Mouse (Mus musculus): Measurements from ENCODE around the gene Smg7. TPM values are rescaled to one million over a fixed set of nuclear protein-coding genes. Genes with fewer than 3 reads are reported as not detected.
"Not testable (repeated sequence)": the region's sequence is repeated elsewhere in the genome, so short reads cannot be mapped to it uniquely, and the experiment has no call there.

Gene Smg7
- polyA plus RNA-seq, 1 experiment from 2014 or later: 34.0 TPM

GRCm38 (mm10) chr1:152902665-152903516 lies 445 bp upstream of the Smg7 start:
- Histone ChIP-seq H3K36me3 (peaks cover 22% of the 10 kb centered on the region), H3K4me3 (peak overlapping the region; percentile 95), H3K27me3 (ENCODE audit: insufficient read depth, poor library complexity, severe bottlenecking) (no peaks in the 10 kb centered on the region), H3K27ac (peak overlapping the region; percentile 99), H3K4me1 (replicated peaks) (peaks cover 34% of the 10 kb centered on the region), H3K9me3 (no peaks in the 10 kb centered on the region)
- peak; percentile 99 for DNase-seq (ENCODE audit: low spot score)
- WGBS: 1% methylated on average over 42 of the region's 69 CpGs

- H3K27me3 ChIP-seq (ENCODE audit: insufficient read depth, poor library complexity, severe bottlenecking): no peaks in the 10 kb centered on the region
- peaks cover 29% of the 10 kb centered on the region for H3K36me3 ChIP-seq
- H3K4me3 ChIP-seq: peak overlapping the region; percentile 95
- 8% methylated on average over 6 of the region's 6 CpGs for WGBS
- H3K9me3 ChIP-seq: no peaks in the 10 kb centered on the region
- peaks cover 34% of the 10 kb centered on the region for H3K4me1 ChIP-seq (replicated peaks)
- peak overlapping the region; percentile 99 for H3K27ac ChIP-seq
- peak; percentile 17 for DNase-seq (ENCODE audit: low spot score)
These were observed 1.1 kb downstream of the Smg7 start for GRCm38 (mm10) chr1:152901419-152901764.

- H3K4me3 ChIP-seq: not testable (repeated sequence)
These were observed 14.4 kb downstream of the Smg7 start for GRCm38 (mm10) chr1:152888086-152888485.

DNA sequence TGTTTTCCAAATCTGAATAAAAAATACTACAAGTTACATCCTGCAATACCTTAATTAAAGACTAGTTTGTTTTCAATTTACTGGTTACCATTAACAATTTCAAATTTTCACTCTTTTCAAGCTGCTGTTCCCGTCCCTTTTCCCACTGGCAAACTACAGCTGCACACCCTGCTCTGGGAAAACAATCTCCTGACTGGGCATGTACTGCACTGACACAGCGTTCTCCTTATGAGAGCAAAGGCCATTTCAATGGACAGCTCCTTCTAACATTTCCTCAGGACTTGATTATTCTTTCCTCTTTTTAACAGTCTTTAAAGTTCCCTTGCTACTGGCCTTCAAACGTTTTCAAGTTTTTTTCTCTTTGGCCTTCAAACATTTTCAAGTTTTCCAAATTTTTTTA lies 31.4 kb downstream of the Smg7 start:
- Histone ChIP-seq H3K4me1 (replicated peaks) (peaks cover 8% of the 10 kb centered on the region), H3K27me3 (ENCODE audit: insufficient read depth, poor library complexity, severe bottlenecking) (no peaks in the 10 kb centered on the region), H3K27ac (no peak overlapping the region), H3K36me3 (peaks cover 50% of the 10 kb centered on the region), H3K4me3 (no peak overlapping the region), H3K9me3 (no peaks in the 10 kb centered on the region)
- no peak for DNase-seq (ENCODE audit: low spot score)
- WGBS: 80% methylated on average over 3 of the region's 3 CpGs

More at GRCm38 (mm10) chr1:152888086-152888485, 14.4 kb downstream of the Smg7 start:
- not testable (repeated sequence) for H3K27ac ChIP-seq; H3K9me3 ChIP-seq; H3K4me1 ChIP-seq (replicated peaks); H3K27me3 ChIP-seq (ENCODE audit: insufficient read depth, poor library complexity, severe bottlenecking); DNase-seq (ENCODE audit: low spot score)
- peaks cover 23% of the 10 kb centered on the region; the same call in 1 of the 2 replicates for H3K36me3 ChIP-seq
- 92% methylated on average over 4 of the region's 5 CpGs for WGBS

- H3K9me3 ChIP-seq: no peaks in the 10 kb centered on the region
- H3K27me3 ChIP-seq (ENCODE audit: insufficient read depth, poor library complexity, severe bottlenecking): no peaks in the 10 kb centered on the region
- no peak overlapping the region for H3K4me3 ChIP-seq
- WGBS: 96% methylated on average over 6 of the region's 6 CpGs
- peaks cover 57% of the 10 kb centered on the region for H3K36me3 ChIP-seq
- no peak overlapping the region for H3K27ac ChIP-seq
- peaks cover 8% of the 10 kb centered on the region for H3K4me1 ChIP-seq (replicated peaks)
- DNase-seq (ENCODE audit: low spot score): no peak
These were observed 32.5 kb downstream of the Smg7 start for GRCm38 (mm10) chr1:152869901-152870300.

- DNase-seq (ENCODE audit: low spot score): no peak
- Histone ChIP-seq H3K27me3 (ENCODE audit: insufficient read depth, poor library complexity, severe bottlenecking) (no peaks in the 10 kb centered on the region), H3K27ac (no peak overlapping the region), H3K4me3 (no peak overlapping the region), H3K9me3 (no peaks in the 10 kb centered on the region), H3K4me1 (replicated peaks) (no peaks in the 10 kb centered on the region), H3K36me3 (peaks cover 98% of the 10 kb centered on the region)
- 89% methylated on average over 2 of the region's 2 CpGs for WGBS
These were observed 55.6 kb downstream of the Smg7 start for GRCm38 (mm10) chr1:152846856-152847255.

GRCm38 (mm10) chr1:152845211-152845730 lies 57.2 kb downstream of the Smg7 start:
- Histone ChIP-seq H3K4me3 (no peak overlapping the region), H3K4me1 (replicated peaks) (no peaks in the 10 kb centered on the region), H3K27me3 (ENCODE audit: insufficient read depth, poor library complexity, severe bottlenecking) (no peaks in the 10 kb centered on the region), H3K36me3 (peaks cover 98% of the 10 kb centered on the region), H3K27ac (no peak overlapping the region), H3K9me3 (no peaks in the 10 kb centered on the region)
- 82% methylated on average over 3 of the region's 3 CpGs for WGBS
- DNase-seq (ENCODE audit: low spot score): no peak

GRCm38 (mm10) chr1:152844634-152845033 lies 57.8 kb downstream of the Smg7 start:
- Histone ChIP-seq H3K27me3 (ENCODE audit: insufficient read depth, poor library complexity, severe bottlenecking) (no peaks in the 10 kb centered on the region), H3K9me3 (no peaks in the 10 kb centered on the region), H3K36me3 (peaks cover 100% of the 10 kb centered on the region), H3K4me3 (no peak overlapping the region), H3K4me1 (replicated peaks) (no peaks in the 10 kb centered on the region), H3K27ac (no peak overlapping the region)
- DNase-seq (ENCODE audit: low spot score): no peak
- 92% methylated on average over 1 of the region's 1 CpGs for WGBS

DNA sequence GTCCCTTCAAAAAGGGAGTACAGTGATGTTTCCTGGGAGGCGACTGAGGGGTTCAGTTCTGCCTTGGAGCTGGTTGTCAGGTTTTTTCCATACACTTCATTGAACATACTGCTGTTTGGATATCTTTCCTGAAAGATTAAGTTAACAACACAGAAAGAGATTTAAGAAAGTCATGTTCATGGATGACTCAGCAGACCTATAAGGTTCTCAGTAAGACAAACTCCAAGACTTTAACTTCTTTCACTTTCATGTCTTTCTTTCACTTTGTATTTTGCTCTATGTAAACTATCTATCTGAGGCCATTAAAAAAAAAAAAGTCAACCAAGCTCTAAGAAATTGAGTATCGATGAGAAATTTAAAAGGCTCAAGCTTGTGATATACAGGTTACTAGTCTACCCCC lies 61.4 kb downstream of the Smg7 start:
- no peaks in the 10 kb centered on the region for H3K4me1 ChIP-seq (replicated peaks)
- H3K9me3 ChIP-seq: no peaks in the 10 kb centered on the region
- H3K36me3 ChIP-seq: peaks cover 98% of the 10 kb centered on the region
- no peak for DNase-seq (ENCODE audit: low spot score)
- H3K27me3 ChIP-seq (ENCODE audit: insufficient read depth, poor library complexity, severe bottlenecking): no peaks in the 10 kb centered on the region
- H3K27ac ChIP-seq: no peak overlapping the region
- WGBS: 92% methylated on average over 2 of the region's 2 CpGs
- H3K4me3 ChIP-seq: no peak overlapping the region

DNA sequence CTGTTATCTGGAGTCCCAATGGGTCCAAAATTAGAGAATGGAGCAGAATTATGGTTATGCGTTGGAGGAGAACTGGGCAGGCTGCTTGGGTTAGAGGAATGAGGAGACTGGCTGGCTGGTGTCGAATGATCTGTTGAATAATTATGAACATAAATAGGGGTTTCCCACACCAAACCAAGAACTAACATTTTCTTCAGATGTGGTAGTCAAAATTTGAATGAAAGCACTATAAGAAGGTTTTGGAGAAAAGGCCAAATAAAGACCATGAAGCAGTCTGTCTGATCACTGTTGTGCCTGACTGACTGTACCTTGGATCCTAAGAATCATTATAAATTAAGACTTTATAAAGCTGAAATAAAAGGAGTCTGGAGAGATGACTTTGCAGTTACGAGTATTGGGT lies 62.1 kb downstream of the Smg7 start:
- DNase-seq (ENCODE audit: low spot score): no peak
- Histone ChIP-seq H3K36me3 (peaks cover 98% of the 10 kb centered on the region), H3K27ac (no peak overlapping the region), H3K4me1 (replicated peaks) (no peaks in the 10 kb centered on the region), H3K9me3 (no peaks in the 10 kb centered on the region), H3K27me3 (ENCODE audit: insufficient read depth, poor library complexity, severe bottlenecking) (no peaks in the 10 kb centered on the region), H3K4me3 (no peak overlapping the region)
- WGBS: 92% methylated on average over 3 of the region's 3 CpGs

GRCm38 (mm10) chr1:152838841-152839240 lies 63.6 kb downstream of the Smg7 start:
- Histone ChIP-seq H3K27ac (no peak overlapping the region), H3K27me3 (ENCODE audit: insufficient read depth, poor library complexity, severe bottlenecking) (no peaks in the 10 kb centered on the region), H3K4me1 (replicated peaks) (no peaks in the 10 kb centered on the region), H3K36me3 (peaks cover 96% of the 10 kb centered on the region), H3K4me3 (no peak overlapping the region), H3K9me3 (no peaks in the 10 kb centered on the region)
- DNase-seq (ENCODE audit: low spot score): no peak
- 94% methylated on average over 12 of the region's 12 CpGs for WGBS

GRCm38 (mm10) chr1:152838026-152838702 lies 64.3 kb downstream of the Smg7 start:
- Histone ChIP-seq H3K4me1 (replicated peaks) (no peaks in the 10 kb centered on the region), H3K9me3 (no peaks in the 10 kb centered on the region), H3K27me3 (ENCODE audit: insufficient read depth, poor library complexity, severe bottlenecking) (no peaks in the 10 kb centered on the region), H3K36me3 (peaks cover 96% of the 10 kb centered on the region), H3K27ac (no peak overlapping the region), H3K4me3 (no peak overlapping the region)
- WGBS: 90% methylated on average over 11 of the region's 11 CpGs
- no peak for DNase-seq (ENCODE audit: low spot score)

DNA sequence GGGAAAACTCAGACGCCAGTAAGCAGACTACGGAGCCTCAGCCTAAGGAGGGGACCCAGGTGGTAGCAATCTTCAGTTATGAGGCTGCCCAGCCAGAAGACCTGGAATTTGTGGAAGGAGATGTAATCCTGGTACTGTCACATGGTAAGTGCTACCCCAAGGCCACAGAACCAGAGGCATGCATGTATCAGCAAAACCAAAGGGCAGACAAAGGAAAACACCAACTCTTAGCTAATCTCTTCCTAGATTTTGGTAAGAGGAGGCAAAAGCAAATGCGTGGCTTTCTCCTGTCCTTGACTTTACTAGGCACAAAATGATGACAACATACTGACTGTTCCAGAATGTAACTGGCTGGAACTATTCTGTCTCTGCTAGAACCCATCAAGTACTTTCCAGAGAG lies 67.4 kb downstream of the Smg7 start:
- H3K27ac ChIP-seq: no peak overlapping the region
- no peaks in the 10 kb centered on the region for H3K27me3 ChIP-seq (ENCODE audit: insufficient read depth, poor library complexity, severe bottlenecking)
- peaks cover 76% of the 10 kb centered on the region for H3K36me3 ChIP-seq
- DNase-seq (ENCODE audit: low spot score): no peak
- H3K4me1 ChIP-seq (replicated peaks): 0 out of 2 replicates have a peak, but pooled peaks cover 6% of the 10 kb centered on the region
- WGBS: 95% methylated on average over 3 of the region's 3 CpGs
- H3K4me3 ChIP-seq: no peak overlapping the region
- H3K9me3 ChIP-seq: no peaks in the 10 kb centered on the region
